Mouse (Mus musculus): Measurements from ENCODE around the gene Agk. TPM values are rescaled to one million over a fixed set of nuclear protein-coding genes. Genes with fewer than 3 reads are reported as not detected.

Agk gene
- polyA plus RNA-seq, 1 experiment from 2014 or later = 12.0 TPM

GRCm38 (mm10) chr6:40350856-40351255 is 25.9 kb downstream of the Agk start:
- peaks cover 3% of the 10 kb centered on the region for H3K4me1 ChIP-seq (replicated peaks)
- H3K9me3 ChIP-seq (replicated peaks) = no peaks in the 10 kb centered on the region
- H3K27me3 ChIP-seq = no peaks in the 10 kb centered on the region
- no peak for ATAC-seq (ENCODE audit: insufficient read depth)
- H3K4me2 ChIP-seq = no peak overlapping the region
- H3K36me3 ChIP-seq (replicated peaks) = no peaks in the 10 kb centered on the region; the same call in none of the 2 replicates
- no peak overlapping the region for H3K4me3 ChIP-seq (replicated peaks)
- H3K27ac ChIP-seq (replicated peaks) = no peak overlapping the region
- no peak overlapping the region for H3K9ac ChIP-seq

GRCm38 (mm10) chr6:40353360-40353759 is 28.4 kb downstream of the Agk start:
- no peaks in the 10 kb centered on the region for H3K27me3 ChIP-seq
- H3K9ac ChIP-seq = no peak overlapping the region
- H3K4me3 ChIP-seq (replicated peaks) = no peak overlapping the region
- H3K9me3 ChIP-seq (replicated peaks) = no peaks in the 10 kb centered on the region
- no peak overlapping the region for H3K27ac ChIP-seq (replicated peaks)
- no peak for ATAC-seq (ENCODE audit: insufficient read depth)
- no peak overlapping the region for H3K4me2 ChIP-seq
- whole genome bisulfite sequencing (ENCODE audit: insufficient replicate concordance) = 79% methylated on average over 7 of the region's 7 CpGs
- H3K4me1 ChIP-seq (replicated peaks) = no peaks in the 10 kb centered on the region
- no peaks in the 10 kb centered on the region; the same call in none of the 2 replicates for H3K36me3 ChIP-seq (replicated peaks)

DNA sequence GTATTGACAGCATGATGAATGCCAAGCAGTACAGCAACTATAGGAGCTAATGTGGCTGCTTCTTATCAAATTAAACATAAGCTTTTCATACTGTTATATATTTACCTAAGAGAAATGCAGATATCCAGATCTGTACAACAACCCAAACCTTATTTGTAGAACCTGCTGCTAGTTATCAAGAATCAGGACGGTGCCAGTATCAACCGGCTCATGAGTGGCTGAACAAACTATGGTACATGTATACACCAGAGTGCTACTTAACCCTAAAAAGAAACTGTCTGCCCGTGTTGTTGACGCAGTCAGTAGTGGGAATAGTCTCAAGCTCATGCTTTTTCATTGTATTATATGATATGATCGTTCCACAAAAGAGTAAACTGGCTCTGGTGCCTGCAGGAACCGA is 46.1 kb downstream of the Agk start:
- H3K27me3 ChIP-seq = no peaks in the 10 kb centered on the region
- ATAC-seq (ENCODE audit: insufficient read depth) = no peak
- no peak overlapping the region for H3K4me3 ChIP-seq (replicated peaks)
- no peak overlapping the region for H3K9ac ChIP-seq
- H3K4me2 ChIP-seq = no peak overlapping the region
- WGBS (ENCODE audit: insufficient replicate concordance) = 80% methylated on average over 6 of the region's 6 CpGs
- H3K36me3 ChIP-seq (replicated peaks) = 0 out of 2 replicates have a peak, but pooled peaks cover 4% of the 10 kb centered on the region
- H3K4me1 ChIP-seq (replicated peaks) = no peaks in the 10 kb centered on the region
- H3K9me3 ChIP-seq (replicated peaks) = no peaks in the 10 kb centered on the region
- H3K27ac ChIP-seq (replicated peaks) = no peak overlapping the region

- Histone ChIP-seq H3K9me3 (replicated peaks) (no peaks in the 10 kb centered on the region), H3K4me2 (no peak overlapping the region), H3K27me3 (no peaks in the 10 kb centered on the region), H3K9ac (no peak overlapping the region), H3K36me3 (replicated peaks) (no peaks in the 10 kb centered on the region), H3K4me3 (replicated peaks) (no peak overlapping the region), H3K4me1 (replicated peaks) (no peaks in the 10 kb centered on the region), H3K27ac (replicated peaks) (no peak overlapping the region)
- 59% methylated on average over 3 of the region's 3 CpGs for WGBS (ENCODE audit: insufficient replicate concordance)
- no peak for ATAC-seq (ENCODE audit: insufficient read depth)
Measured at GRCm38 (mm10) chr6:40380181-40380580, 55.2 kb downstream of the Agk start.

DNA sequence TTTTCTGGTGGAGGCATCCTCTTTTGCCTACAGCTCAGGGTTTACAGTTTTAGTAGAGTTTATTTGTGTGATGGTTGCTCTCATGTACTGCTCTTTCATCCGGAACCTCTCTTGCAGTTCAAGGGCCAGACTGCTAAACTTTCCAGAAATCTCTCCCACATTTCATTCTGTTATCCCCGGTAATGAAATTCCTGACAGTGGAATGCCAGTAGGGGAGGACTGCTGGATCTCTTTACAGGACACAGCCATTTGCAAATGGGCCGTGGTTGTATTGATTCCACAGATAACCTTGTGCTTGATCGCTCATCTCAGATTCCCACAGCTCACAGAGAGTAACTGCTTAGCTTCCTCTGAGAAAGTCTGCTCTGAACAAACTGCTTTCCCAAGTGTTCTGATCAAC is 56.9 kb downstream of the Agk start:
- H3K4me1 ChIP-seq (replicated peaks) = no peaks in the 10 kb centered on the region
- H3K27me3 ChIP-seq = no peaks in the 10 kb centered on the region
- no peak overlapping the region for H3K27ac ChIP-seq (replicated peaks)
- H3K4me3 ChIP-seq (replicated peaks) = no peak overlapping the region
- no peak overlapping the region for H3K4me2 ChIP-seq
- WGBS (ENCODE audit: insufficient replicate concordance) = 75% methylated on average over 4 of the region's 4 CpGs
- no peaks in the 10 kb centered on the region for H3K9me3 ChIP-seq (replicated peaks)
- ATAC-seq (ENCODE audit: insufficient read depth) = no peak
- no peaks in the 10 kb centered on the region for H3K36me3 ChIP-seq (replicated peaks)
- no peak overlapping the region for H3K9ac ChIP-seq

GRCm38 (mm10) chr6:40385682-40386081 is 60.7 kb downstream of the Agk start:
- Histone ChIP-seq H3K9ac (no peak overlapping the region), H3K9me3 (replicated peaks) (no peaks in the 10 kb centered on the region), H3K27me3 (no peaks in the 10 kb centered on the region), H3K36me3 (replicated peaks) (no peaks in the 10 kb centered on the region), H3K4me1 (replicated peaks) (peaks cover 6% of the 10 kb centered on the region), H3K27ac (replicated peaks) (no peak overlapping the region), H3K4me3 (replicated peaks) (no peak overlapping the region), H3K4me2 (no peak overlapping the region)
- ATAC-seq (ENCODE audit: insufficient read depth) = no peak
- WGBS (ENCODE audit: insufficient replicate concordance) = 37% methylated on average over 3 of the region's 3 CpGs

DNA sequence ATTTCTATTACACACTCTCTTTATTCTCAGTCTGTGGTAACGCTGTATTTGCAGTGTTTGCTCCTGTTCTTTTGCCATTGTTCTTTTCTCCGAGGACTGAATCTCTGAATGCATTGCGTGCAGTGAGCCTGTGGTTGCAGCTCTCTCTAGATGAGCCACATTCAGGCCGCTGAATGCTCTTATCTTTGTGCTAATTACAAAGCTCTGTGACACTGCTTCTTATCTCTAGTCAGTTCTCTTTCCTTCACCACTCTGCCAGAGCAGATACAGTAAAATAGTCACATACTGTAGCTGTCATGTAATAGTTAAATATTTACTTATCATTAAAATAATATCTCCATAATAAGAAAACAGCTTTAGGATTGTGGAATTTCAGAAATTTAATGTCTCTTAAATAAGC is 63.7 kb downstream of the Agk start:
- Histone ChIP-seq H3K9ac (no peak overlapping the region), H3K4me2 (no peak overlapping the region), H3K4me3 (replicated peaks) (no peak overlapping the region), H3K36me3 (replicated peaks) (no peaks in the 10 kb centered on the region), H3K27me3 (no peaks in the 10 kb centered on the region), H3K27ac (replicated peaks) (no peak overlapping the region), H3K4me1 (replicated peaks) (peaks cover 6% of the 10 kb centered on the region), H3K9me3 (replicated peaks) (no peaks in the 10 kb centered on the region)
- WGBS (ENCODE audit: insufficient replicate concordance) = 18% methylated on average over 4 of the region's 4 CpGs
- peak; percentile 52; the same call in 1 of the 2 replicates for ATAC-seq (ENCODE audit: insufficient read depth)

- no peak overlapping the region for H3K9ac ChIP-seq
- no peak overlapping the region for H3K4me3 ChIP-seq (replicated peaks)
- ATAC-seq (ENCODE audit: insufficient read depth) = no peak
- WGBS (ENCODE audit: insufficient replicate concordance) = 54% methylated on average over 1 of the region's 1 CpGs
- H3K4me1 ChIP-seq (replicated peaks) = peaks cover 6% of the 10 kb centered on the region
- no peaks in the 10 kb centered on the region for H3K9me3 ChIP-seq (replicated peaks)
- H3K27me3 ChIP-seq = no peaks in the 10 kb centered on the region
- no peaks in the 10 kb centered on the region for H3K36me3 ChIP-seq (replicated peaks)
- no peak overlapping the region for H3K4me2 ChIP-seq
- H3K27ac ChIP-seq (replicated peaks) = no peak overlapping the region
Measured at GRCm38 (mm10) chr6:40390975-40391374, 66.0 kb downstream of the Agk start.

- H3K4me3 ChIP-seq (replicated peaks) = no peak overlapping the region
- 52% methylated on average over 3 of the region's 3 CpGs for whole genome bisulfite sequencing (ENCODE audit: insufficient replicate concordance)
- no peak overlapping the region for H3K4me2 ChIP-seq
- H3K36me3 ChIP-seq (replicated peaks) = 0 out of 2 replicates have a peak, but pooled peaks cover 5% of the 10 kb centered on the region
- ATAC-seq (ENCODE audit: insufficient read depth) = no peak
- H3K4me1 ChIP-seq (replicated peaks) = peaks cover 5% of the 10 kb centered on the region
- no peaks in the 10 kb centered on the region for H3K9me3 ChIP-seq (replicated peaks)
- H3K9ac ChIP-seq = no peak overlapping the region
- H3K27me3 ChIP-seq = no peaks in the 10 kb centered on the region
- no peak overlapping the region for H3K27ac ChIP-seq (replicated peaks)
Measured at GRCm38 (mm10) chr6:40393213-40393612, 68.2 kb downstream of the Agk start.

GRCm38 (mm10) chr6:40402031-40402430 is 77.1 kb downstream of the Agk start:
- Histone ChIP-seq H3K27ac (replicated peaks) (no peak overlapping the region), H3K9me3 (replicated peaks) (no peaks in the 10 kb centered on the region), H3K9ac (no peak overlapping the region), H3K27me3 (no peaks in the 10 kb centered on the region), H3K4me2 (no peak overlapping the region), H3K36me3 (replicated peaks) (peaks cover 28% of the 10 kb centered on the region; the same call in 1 of the 2 replicates), H3K4me1 (replicated peaks) (no peaks in the 10 kb centered on the region), H3K4me3 (replicated peaks) (no peak overlapping the region)
- WGBS (ENCODE audit: insufficient replicate concordance) = 77% methylated on average over 2 of the region's 2 CpGs
- no peak for ATAC-seq (ENCODE audit: insufficient read depth)

GRCm38 (mm10) chr6:40403640-40404285 is 78.8 kb downstream of the Agk start:
- WGBS (ENCODE audit: insufficient replicate concordance) = 80% methylated on average over 4 of the region's 4 CpGs
- Histone ChIP-seq H3K9ac (no peak overlapping the region), H3K4me3 (replicated peaks) (no peak overlapping the region), H3K4me2 (no peak overlapping the region), H3K27me3 (no peaks in the 10 kb centered on the region), H3K9me3 (replicated peaks) (no peaks in the 10 kb centered on the region), H3K4me1 (replicated peaks) (no peaks in the 10 kb centered on the region), H3K36me3 (replicated peaks) (peaks cover 22% of the 10 kb centered on the region; the same call in 1 of the 2 replicates), H3K27ac (replicated peaks) (no peak overlapping the region)
- no peak for ATAC-seq (ENCODE audit: insufficient read depth)

DNA sequence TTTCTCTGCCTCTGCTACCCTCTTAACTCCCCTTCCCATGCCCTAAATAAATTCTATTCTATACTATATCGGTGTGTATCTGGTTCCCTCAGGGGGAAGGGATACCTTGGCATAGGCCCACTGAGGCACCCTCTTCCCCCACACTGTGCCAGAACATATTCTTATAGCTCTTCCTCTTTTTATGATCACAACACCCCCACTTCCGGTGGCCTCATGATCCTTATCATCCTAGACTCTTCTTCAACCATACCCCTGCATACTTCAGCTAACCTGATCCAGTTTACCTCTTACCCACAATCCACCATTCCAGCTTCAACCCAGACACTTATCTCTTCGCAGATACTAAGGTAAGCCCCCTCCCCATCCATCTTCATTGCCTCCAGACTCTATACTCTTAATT is 86.1 kb downstream of the Agk start:
- Histone ChIP-seq H3K27me3 (no peaks in the 10 kb centered on the region), H3K36me3 (replicated peaks) (no peaks in the 10 kb centered on the region), H3K4me3 (replicated peaks) (no peak overlapping the region), H3K9ac (no peak overlapping the region), H3K4me1 (replicated peaks) (no peaks in the 10 kb centered on the region), H3K4me2 (no peak overlapping the region), H3K9me3 (replicated peaks) (no peaks in the 10 kb centered on the region), H3K27ac (replicated peaks) (no peak overlapping the region)
- WGBS (ENCODE audit: insufficient replicate concordance) = 54% methylated on average over 3 of the region's 3 CpGs
- ATAC-seq (ENCODE audit: insufficient read depth) = no peak

All from liver, embryonic 15.5 days (tissue).